Mouse (Mus musculus) mouse embryonic stem cell (cell line): Measurements from ENCODE around the gene Gm11060.

Source experiments
- in situ Hi-C, 2 experiments: fragments of 300-500 bp; cut with MboI; formaldehyde crosslinking; loops; 1 replicate in 1 of 2; 3 replicates in 1 of 2; pipeline ENCODE4 v1.14.3; 2019 to 2020; ENCODE audit warnings: low sequenced_read_pairs in 2 of 2, low pct_unique_long_range_greater_than_20kb in 1 of 2, mixed read lengths in 1 of 2; ENCODE audit not compliant: unreplicated experiment in 1 of 2

Gm11060 gene

DNA sequence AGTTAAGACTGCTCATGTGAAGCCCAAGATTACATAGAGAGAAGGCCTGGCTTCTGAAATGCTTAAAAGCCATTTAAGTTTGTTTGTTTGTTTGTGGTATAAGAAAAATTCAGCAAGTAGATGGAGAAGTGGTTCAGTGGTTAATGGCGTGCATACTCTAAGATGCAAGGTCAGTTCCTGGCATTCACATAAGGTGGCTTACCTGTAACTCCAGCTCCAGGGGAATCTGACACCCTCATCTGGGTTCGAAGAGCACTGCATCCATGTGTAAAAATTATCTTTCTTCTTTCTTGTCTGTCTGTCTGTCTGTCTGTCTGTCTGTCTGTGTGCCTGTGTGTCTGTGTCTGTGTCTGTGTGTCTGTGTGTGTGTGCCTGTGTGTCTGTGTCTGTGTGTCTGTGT lies at the start of gene Gm11060:
TSS of gene Gm11060 (plus strand) at position 301 of the 400 bp plus-strand sequence.
- in situ Hi-C loops = no loop called here

DNA sequence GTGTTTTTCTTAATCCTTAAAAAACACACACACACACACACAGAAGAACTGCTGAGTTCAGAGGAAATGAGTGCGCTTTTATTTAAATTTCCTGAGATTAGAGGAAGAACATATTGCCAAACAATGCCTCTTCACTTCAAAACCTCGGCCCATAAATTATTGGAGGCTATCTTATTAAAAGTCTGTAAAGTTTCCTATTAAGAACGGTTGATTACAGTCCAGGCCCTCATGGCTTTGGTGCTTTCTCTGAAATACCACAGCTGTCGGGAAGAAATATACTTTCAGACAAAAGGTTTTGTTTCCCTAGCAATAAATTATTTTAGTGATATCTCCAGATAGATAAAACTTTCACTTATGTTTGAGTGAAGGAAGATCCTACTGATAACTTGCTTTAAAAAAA lies 48.7 kb upstream of the Gm11060 start:
- in situ Hi-C loops = no loop called here

GRCm38 (mm10) chr2:105048301-105048700 lies 43.5 kb upstream of the Gm11060 start:
- in situ Hi-C loops = no loop called here

DNA sequence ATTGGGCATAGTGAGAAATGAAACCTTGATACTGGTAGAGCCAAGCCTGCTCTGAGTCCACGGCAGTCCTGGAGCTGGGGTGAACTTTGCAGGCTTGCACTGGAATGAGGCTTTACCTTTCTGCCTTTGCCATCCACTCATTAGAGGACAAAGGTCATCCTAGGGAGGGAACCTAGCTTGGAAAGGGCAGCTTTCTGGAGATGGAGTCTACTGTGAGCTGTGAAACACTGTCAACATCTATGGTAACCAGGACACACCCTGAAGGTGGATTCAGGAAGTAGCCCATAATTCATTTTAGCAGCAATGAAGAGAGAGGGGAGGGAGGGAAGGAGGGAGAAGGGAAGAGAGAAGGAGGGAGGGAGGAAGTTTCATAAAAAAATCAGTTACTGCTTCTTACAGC lies 36.3 kb upstream of the Gm11060 start:
- in situ Hi-C loops = no loop called here

DNA sequence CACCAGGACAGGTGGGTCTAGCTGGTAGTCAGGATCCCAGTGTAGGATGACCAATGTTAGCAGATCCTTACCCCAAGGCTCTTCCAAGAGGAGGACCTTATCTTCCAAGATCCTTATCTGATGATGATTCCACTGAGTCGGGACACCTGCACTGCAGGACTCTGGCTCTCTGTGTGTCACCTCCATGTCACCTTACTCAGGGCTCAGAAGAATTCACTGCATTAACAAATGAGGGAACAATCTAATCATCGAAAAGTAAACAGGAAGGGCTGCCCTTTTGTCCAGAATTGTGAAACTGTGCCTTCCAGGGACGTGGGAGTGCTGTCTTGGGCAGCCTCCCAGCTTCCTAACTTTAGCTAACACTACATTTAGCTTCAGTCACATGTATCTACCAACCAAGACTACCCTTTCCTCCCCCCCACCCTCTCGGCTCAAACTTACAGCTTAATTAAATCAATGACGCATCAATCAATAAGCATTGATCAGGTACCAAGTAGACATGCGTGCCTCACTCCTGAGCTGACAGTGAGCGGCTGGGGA lies 33.2 kb upstream of the Gm11060 start:
- in situ Hi-C loops = no loop called here

- in situ Hi-C loops = no loop called here
These were observed 29.0 kb upstream of the Gm11060 start for GRCm38 (mm10) chr2:105062741-105063372.

- in situ Hi-C loops = no loop called here
These were observed 19.3 kb upstream of the Gm11060 start for GRCm38 (mm10) chr2:105072496-105072895.

DNA sequence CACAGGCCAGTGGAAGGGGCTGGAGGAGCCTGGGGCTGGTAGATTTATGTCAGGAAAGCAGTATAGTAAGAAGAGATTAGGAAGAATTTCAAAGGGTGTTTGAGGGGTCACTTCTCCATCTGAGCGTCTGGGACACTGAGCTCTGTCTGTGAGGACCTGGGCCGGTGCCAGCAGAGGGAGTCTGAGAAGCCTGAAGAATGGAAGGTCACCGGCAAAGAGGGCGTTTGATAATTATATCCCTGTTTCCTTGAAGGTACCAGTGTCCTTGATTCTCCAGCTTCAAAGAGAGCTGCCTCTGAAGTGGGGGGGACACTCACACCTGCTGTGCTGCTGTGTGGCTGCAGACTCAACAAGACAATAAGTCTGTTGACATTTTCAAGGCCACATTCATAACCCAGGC lies 17.6 kb upstream of the Gm11060 start:
- in situ Hi-C loops = no loop called here

DNA sequence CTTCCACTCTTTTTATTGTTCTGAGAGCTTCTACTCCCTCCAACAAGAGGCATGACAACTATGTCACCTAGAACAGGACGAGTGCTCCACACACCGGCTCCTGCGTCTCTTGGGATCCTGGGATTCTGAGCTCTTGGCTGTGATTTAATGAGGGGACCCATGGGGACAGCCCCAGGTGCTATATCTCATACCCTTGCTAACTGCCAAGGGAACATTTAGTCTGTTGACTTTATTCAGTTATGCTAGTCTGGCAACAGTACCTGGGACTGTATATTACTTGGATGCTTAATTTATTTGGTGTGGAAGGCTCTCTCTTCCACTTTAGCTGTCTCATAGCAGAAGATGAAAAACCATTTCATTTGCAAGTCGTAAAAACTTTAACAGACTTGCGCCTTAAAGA lies 16.0 kb upstream of the Gm11060 start:
- in situ Hi-C loops = no loop called here

DNA sequence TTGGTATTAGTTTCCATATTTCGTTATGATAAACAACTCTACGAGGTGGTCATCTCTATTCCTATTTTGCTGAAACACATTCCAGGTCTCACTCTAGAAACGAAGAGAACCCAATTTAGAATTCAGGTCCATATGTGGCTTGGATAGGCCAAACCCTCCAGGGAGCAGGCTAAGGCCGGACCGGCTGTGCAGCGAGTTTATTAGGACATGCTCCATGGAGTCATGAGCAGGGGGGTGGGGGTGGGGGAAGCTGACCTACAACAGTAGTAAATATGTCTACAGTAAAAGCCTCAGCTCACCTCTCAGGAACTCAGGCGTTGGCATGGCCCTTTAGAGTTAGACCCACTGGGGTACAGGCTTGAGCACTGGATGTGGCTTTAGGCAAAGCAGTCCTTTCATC lies 14.7 kb upstream of the Gm11060 start:
- in situ Hi-C loops = no loop called here

- in situ Hi-C loops = no loop called here
These were observed 9.5 kb upstream of the Gm11060 start for GRCm38 (mm10) chr2:105082256-105082790.

DNA sequence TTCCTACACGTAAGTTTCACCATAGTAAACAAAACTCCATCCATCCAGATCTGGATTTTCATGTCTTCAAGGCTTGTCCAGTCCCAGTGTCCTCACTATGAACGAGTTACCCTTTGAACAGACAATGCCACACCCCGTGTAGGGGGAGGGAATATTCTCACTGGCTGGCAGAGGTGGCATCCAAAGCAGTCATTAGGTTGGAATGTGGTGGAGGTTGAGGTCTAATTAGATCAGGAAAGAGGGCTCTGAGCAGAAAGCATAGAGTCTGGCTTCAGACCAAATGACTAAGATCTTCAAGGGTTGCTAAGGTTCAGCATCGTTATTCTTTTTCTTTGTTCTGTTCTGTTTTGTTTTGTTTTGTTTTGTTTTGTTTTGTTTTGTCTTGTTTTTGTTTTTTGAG lies 7.8 kb upstream of the Gm11060 start:
- in situ Hi-C loops = no loop called here

- in situ Hi-C loops = no loop called here
These were observed 5.7 kb upstream of the Gm11060 start for GRCm38 (mm10) chr2:105086081-105086480.

- in situ Hi-C loops = no loop called here
These were observed 3.8 kb upstream of the Gm11060 start for GRCm38 (mm10) chr2:105088005-105088404.

GRCm38 (mm10) chr2:105089083-105089482 lies 2.7 kb upstream of the Gm11060 start:
- in situ Hi-C loops = no loop called here

DNA sequence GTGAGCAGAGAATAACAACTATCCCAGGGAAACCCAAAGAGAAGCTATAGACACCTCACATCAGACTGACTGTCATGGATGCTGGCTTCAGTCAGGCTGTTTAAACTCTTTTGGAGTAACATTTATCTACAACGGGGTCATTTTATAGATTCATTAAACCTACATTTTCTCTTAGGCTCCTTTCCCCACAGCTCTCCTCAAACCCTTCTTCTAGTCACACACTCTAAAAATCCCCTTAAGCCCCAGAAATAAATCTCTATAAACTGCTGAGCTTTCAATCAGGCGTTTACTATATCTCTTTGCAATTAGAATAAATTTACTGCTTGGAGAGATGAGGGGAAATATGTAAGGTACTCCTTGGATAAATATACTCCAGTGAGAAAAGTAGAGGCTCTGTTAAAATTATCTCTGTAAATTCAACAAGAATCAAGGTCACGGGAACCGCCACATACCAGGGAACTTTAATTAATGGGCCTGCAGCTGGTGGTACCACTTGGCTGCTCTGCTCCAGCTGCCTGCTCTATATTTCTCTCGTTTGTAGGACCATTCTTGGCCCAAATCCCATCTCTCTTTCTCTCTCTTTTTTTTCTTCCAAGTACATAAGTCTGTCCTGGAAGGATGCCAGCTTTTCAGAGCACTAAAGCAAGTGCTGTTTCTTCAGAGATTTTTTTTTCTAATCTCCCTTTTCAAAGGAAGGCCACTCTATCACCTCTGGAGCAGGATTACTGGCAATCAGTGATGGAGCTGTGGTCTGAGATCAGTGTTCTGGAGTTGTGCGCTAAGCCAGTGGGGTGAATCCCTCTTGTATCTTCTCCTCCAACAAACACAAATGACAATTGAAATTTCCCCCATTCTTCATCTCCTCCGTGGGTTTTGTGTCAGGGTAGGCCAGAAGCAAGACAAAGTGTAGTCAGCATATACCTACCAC lies 2.0 kb upstream of the Gm11060 start:
- in situ Hi-C loops = no loop called here

DNA sequence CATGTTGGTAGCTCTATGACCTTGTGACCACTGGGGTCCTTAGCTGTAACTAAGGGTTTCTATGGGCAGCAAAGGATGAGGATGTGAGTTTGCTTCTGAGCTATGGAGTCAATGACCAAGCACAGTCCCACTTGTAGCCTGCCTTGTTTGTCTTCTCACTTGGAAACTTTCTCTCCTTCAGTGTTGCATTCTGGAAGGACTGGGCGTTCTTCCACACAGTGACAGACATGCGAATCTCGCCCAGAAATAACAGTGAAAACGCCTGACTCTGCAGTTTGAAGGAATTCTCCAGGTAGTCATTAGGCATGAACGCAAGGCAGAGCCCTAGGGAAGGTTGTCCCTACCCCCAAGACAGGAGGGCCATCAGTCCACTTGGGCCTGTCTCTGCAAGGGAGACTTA lies 827 bp upstream of the Gm11060 start:
- in situ Hi-C loops = no loop called here

GRCm38 (mm10) chr2:105097294-105097953 lies 5.6 kb downstream of the Gm11060 start:
- in situ Hi-C loops = no loop called here

DNA sequence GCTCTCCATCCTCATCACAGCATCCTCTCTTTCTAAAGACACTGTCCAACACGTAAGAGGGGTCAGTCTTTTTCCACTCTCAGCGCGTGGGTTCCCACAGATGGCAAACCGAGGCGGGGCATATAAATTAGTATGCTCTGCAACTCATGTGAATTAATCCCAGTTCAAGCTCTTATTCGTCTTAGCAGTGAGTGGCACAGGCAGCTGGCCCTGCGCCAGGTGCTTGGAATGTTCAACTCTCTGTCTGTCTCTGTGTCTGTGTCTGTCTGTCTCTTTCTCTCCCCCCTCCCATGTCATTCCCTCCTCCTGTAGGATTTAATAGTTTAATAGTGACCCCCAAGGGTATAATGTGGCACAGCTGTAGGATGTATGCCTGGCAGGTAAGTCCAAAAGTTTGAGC lies 7.6 kb downstream of the Gm11060 start:
- in situ Hi-C loops = no loop called here
